Mouse (Mus musculus) mammary gland, adult 2 months (tissue): ENCODE data around the gene Zpld1. TPM values are rescaled to one million over a fixed set of nuclear protein-coding genes. Genes with fewer than 3 reads are reported as not detected.

Experiments
- polyA plus RNA-seq: library from polyadenylated mRNA; depleted of rRNA; stranded (reverse); fragments of >200 nt; gene quantifications from 2 replicates; pipeline ENCODE4 v1.2.3, GENCODE M21; 2012; ENCODE audit warnings: low replicate concordance; rRNA removed

Zpld1 gene
- polyA plus RNA-seq: not detected in 2 replicates

GRCm38 (mm10) chr16:55297886-55298285 lies at the start of gene Zpld1:
Gene Zpld1, minus strand, starts transcription at chr16:55297986.

